Mouse (Mus musculus): Measurements from ENCODE around the gene Mrps25.

The Mrps25 gene

GRCm38 (mm10) chr6:92126861-92127468, 56.9 kb downstream of the Mrps25 start:
- no peak for DNase-seq (ENCODE audit: low spot score)

- no peak for DNase-seq (ENCODE audit: low spot score)
Measured at GRCm38 (mm10) chr6:92124547-92124946, 59.3 kb downstream of the Mrps25 start.

All from c-Kit-positive CD71-positive TER-119-positive erythroid progenitor cells, embryonic 14.5 days (primary cell).